Comparison of ENCODE assay signal across 8 mouse cellular contexts in the genomic region with DNA sequence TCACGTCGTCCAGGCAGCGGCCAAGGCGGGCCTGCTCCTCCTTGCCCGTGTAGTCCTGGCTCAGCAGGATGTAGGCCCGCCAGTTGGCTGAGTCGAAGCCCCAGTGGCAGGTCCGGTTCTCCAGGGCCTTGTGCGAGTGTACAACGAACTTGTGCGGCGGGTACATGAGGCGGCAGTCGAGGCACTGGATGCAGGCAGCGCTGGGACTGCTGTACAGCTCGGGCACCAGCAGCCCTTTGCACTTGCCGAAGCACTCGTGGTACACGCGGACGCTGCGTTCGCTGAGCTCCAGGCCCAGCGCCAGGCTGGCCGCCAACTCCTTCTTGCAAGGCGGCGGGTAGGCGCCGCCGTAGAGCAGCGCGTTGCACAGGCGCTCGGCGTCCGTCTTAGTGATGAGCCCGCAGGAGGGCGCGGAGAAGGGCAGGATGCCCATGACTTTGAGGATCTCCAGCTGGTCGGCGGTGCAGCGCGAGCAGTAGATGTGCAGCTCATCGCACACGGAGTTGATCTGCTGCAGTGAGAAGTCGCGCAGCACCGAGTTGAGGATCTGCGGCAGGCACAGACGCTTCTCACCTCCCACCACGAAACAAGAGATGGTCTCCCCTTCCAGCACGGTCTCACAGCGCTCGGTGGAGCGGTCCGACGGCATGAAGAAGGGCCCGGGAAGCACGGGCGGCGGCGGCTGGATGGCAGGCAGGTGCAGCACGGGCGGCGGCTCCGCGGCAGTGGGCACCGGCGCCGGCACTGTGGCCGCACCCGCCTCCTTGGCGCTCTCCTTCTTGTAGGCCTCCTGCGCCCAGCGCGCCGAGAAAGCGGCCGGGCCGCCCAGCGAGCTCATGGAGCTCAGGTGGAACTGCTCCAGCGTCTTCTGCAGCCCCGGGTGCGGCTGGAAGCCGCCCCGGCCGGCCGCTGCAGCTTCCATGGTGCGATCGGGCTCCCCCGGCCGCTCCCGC. TPM values are rescaled to one million over a fixed set of nuclear protein-coding genes. Genes with fewer than 3 reads are reported as not detected.
A peak's percentile ranks its signal among the peaks of the same experiment; 100 is the strongest.
DNase-seq lines count a peak whose midpoint lies in the region; ATAC-seq lines count a peak whose summit lies in the region.

No protein-coding gene starts in this region.

- H3K4me1 ChIP-seq in hindbrain, embryonic 16.5 days (ENCODE audit: control insufficient read depth, insufficient read depth, low read depth, low read length), result peaks cover 44% of the 10 kb centered on the region

- H3K9me3 ChIP-seq in hindbrain, embryonic 16.5 days (ENCODE audit: control insufficient read depth, low read length), result no peaks in the 10 kb centered on the region

- H3K27me3 ChIP-seq in hindbrain, embryonic 16.5 days (replicated peaks; ENCODE audit: control insufficient read depth, insufficient read depth, low read length), result no peaks in the 10 kb centered on the region

- DNase-seq in Muller cell, postnatal 12 days (ENCODE audit: inconsistent ontology term), result peak; percentile 61
- peak; percentile 92 to 93 for DNase-seq in cerebellum, postnatal 10 days
- DNase-seq in gastrocnemius, adult 18-20 months (ENCODE audit: low spot score), result peak; percentile 77
- DNase-seq in left cerebral cortex, postnatal 25 days (ENCODE audit: low spot score in 2 of 2), result peak; percentile 77 to 83
- peak; percentile 74 for DNase-seq in right cerebral cortex, postnatal 4 days
- no peak for DNase-seq in c-Kit-positive CD71-positive TER-119-positive erythroid progenitor cells, embryonic 14.5 days (ENCODE audit: low spot score)

- peak overlapping the region; percentile 68 for H3K4me3 ChIP-seq in hindbrain, embryonic 16.5 days (ENCODE audit: low read length)

- H3K9ac ChIP-seq in hindbrain, embryonic 16.5 days (ENCODE audit: low read depth, low read length), result peak overlapping the region; percentile 93

- H3K27ac ChIP-seq in hindbrain, embryonic 16.5 days (ENCODE audit: low read depth, low read length), result peak overlapping the region; percentile 89

- H3K4me2 ChIP-seq in hindbrain, embryonic 16.5 days (ENCODE audit: low read length), result peak overlapping the region; percentile 98

- no peak for ATAC-seq in hindbrain, embryonic 16.5 days
- peak; percentile 14; the same call in 1 of the 2 replicates for ATAC-seq in megakaryocyte-erythroid progenitor cell, adult 5-6 weeks (replicated peaks; ENCODE audit: low FRiP score, low TSS enrichment, poor library complexity, severe bottlenecking)

- WGBS in hindbrain, embryonic 16.5 days, result under 1% methylated on average over 72 of the region's 93 CpGs

- intact Hi-C loops in left cerebral cortex, postnatal 25 days (cut with DNase I), result loop anchor here (2.0 kb wide), 3 partner anchors 27 to 71 kb away; a partner anchor contains a TSS

- H3K36me3 ChIP-seq in hindbrain, embryonic 16.5 days (ENCODE audit: control insufficient read depth, insufficient read depth, low read length), result no peaks in the 10 kb centered on the region

RNA-seq across cellular contexts. Expression of a gene that starts 0.5 kb away (rescaled TPM):
- total RNA-seq in gastrocnemius, adult 18-20 months (2021), result 10 to 100 TPM; 28.3 to 31.3 TPM
- 11.1 TPM in 2 replicates for polyA plus RNA-seq in hindbrain, embryonic 16.5 days (2015; fragmentation: Nextera tagmentation; extraction: Ambion mirVana)
- 100 to 1,000 TPM; 111 to 112 TPM for total RNA-seq in left cerebral cortex, postnatal 25 days (2021)
- total RNA-seq in megakaryocyte-erythroid progenitor cell, adult 5-6 weeks (2014; fragmentation: Nextera tagmentation), result 16.3 and 16.4 TPM in 2 replicates
- total RNA-seq in megakaryocyte-erythroid progenitor cell, adult 5-6 weeks (2017), result 6.7 and 7.7 TPM in 2 replicates

RNA-seq across cellular contexts. Expression of a gene that starts 27.7 kb away (rescaled TPM):
- total RNA-seq in gastrocnemius, adult 18-20 months (2021), result 1 to 10 TPM; 5.2 to 6.6 TPM
- polyA plus RNA-seq in hindbrain, embryonic 16.5 days (2015; fragmentation: Nextera tagmentation; extraction: Ambion mirVana), result 72.1 and 72.5 TPM in 2 replicates
- total RNA-seq in left cerebral cortex, postnatal 25 days (2021), result 10 to 100 TPM; 24.2 to 27.3 TPM
- total RNA-seq in megakaryocyte-erythroid progenitor cell, adult 5-6 weeks (2014; fragmentation: Nextera tagmentation), result 25.6 and 41.4 TPM in 2 replicates
- total RNA-seq in megakaryocyte-erythroid progenitor cell, adult 5-6 weeks (2017), result 16.8 and 17.0 TPM in 2 replicates
